Mouse (Mus musculus) CH12.LX (cell line): ENCODE results near the gene Defb13. TPM values are rescaled to one million over a fixed set of nuclear protein-coding genes. Genes with fewer than 3 reads are reported as not detected.

ENCODE experiments used
- DNase-seq: peaks from one replicate; pipeline ENCODE4 v3.0.0-alpha.2; 2013; ENCODE audit errors: extremely low read depth
- H3K27ac ChIP-seq: 2 replicates; pipeline ENCODE4 v1.5.1; 2012; ENCODE audit warnings: low read depth, mild to moderate bottlenecking, control low read depth, moderate library complexity; ENCODE audit not compliant: insufficient read depth
- H3K27me3 ChIP-seq: replicated peaks from 2 replicates; pipeline ENCODE3; 2012; ENCODE audit warnings: inconsistent platforms
- H3K36me3 ChIP-seq, 2 experiments: replicated peaks in 1 of 2; 2 replicates each; pipeline versions ENCODE3 to v1.6.1; 2012; ENCODE audit warnings: inconsistent platforms in 1 of 2, low read length in 1 of 2, mild to moderate bottlenecking in 1 of 2, mixed read lengths in 1 of 2, moderate library complexity in 1 of 2; ENCODE audit not compliant: control insufficient read depth in 1 of 2, insufficient read depth in 1 of 2
- H3K4me1 ChIP-seq, 2 experiments: 2 replicates each; pipeline ENCODE4 v1.6.1; 2012; ENCODE audit warnings: inconsistent platforms in 1 of 2, moderate library complexity in 1 of 2; ENCODE audit not compliant: insufficient read depth in 2 of 2, control insufficient read depth in 1 of 2
- H3K4me2 ChIP-seq: 2 replicates; pipeline ENCODE4 v1.6.1; 2012; ENCODE audit warnings: low read depth, mild to moderate bottlenecking, control low read depth; ENCODE audit not compliant: poor library complexity, insufficient read depth, severe bottlenecking
- H3K4me3 ChIP-seq, 3 experiments: fragments of 150-350 bp in 1 of 3; sonication (generic) in 1 of 3; replicated peaks in 1 of 3; 2 replicates each; pipeline versions ENCODE3 to v1.5.1; 2011 to 2012; ENCODE audit warnings: low read depth in 2 of 3, low read length in 2 of 3, mild to moderate bottlenecking in 2 of 3, moderate library complexity in 2 of 3, control low read depth in 1 of 3, improper control_type of control experiment in 1 of 3, inconsistent platforms in 1 of 3, mixed read lengths in 1 of 3; ENCODE audit not compliant: poor library complexity in 1 of 3
- H3K79me2 ChIP-seq: replicated peaks from 2 replicates; pipeline ENCODE4 v1.6.1; 2012; ENCODE audit warnings: mild to moderate bottlenecking, moderate library complexity; ENCODE audit not compliant: control insufficient read depth, poor library complexity, insufficient read depth, severe bottlenecking; ENCODE audit errors: extremely low read depth
- H3K9ac ChIP-seq: 2 replicates; pipeline ENCODE4 v1.6.1; 2012; ENCODE audit warnings: low read depth, mild to moderate bottlenecking, control low read depth, moderate library complexity; ENCODE audit not compliant: insufficient read depth
- H3K9me3 ChIP-seq: replicated peaks from 2 replicates; pipeline ENCODE3; 2012; ENCODE audit warnings: low read length, inconsistent platforms, mixed read lengths
- CHD2 ChIP-seq: IDR thresholded peaks from 2 replicates; pipeline ENCODE4 v1.6.1; 2011; ENCODE audit warnings: low read length, improper control_type of control experiment
- CTCF ChIP-seq, 2 experiments: IDR thresholded peaks in 1 of 2; conservative IDR thresholded peaks in 1 of 2; 2 replicates each; pipeline ENCODE4 v1.5.1; 2011 to 2012; ENCODE audit warnings: low read depth in 2 of 2, low read length in 2 of 2, improper control_type of control experiment in 1 of 2, inconsistent platforms in 1 of 2, mild to moderate bottlenecking in 1 of 2, moderate library complexity in 1 of 2
- E2F4 ChIP-seq: IDR thresholded peaks from 2 replicates; pipeline ENCODE4 v1.6.1; 2011; ENCODE audit warnings: low read depth, low read length, improper control_type of control experiment; ENCODE audit not compliant: insufficient replicate concordance
- ELF1 ChIP-seq: IDR thresholded peaks from 2 replicates; pipeline ENCODE4 v1.6.1; 2014; ENCODE audit warnings: low read depth, mild to moderate bottlenecking, inconsistent platforms, low read length, improper control_type of control experiment
- ETS1 ChIP-seq: conservative IDR thresholded peaks from 2 replicates; pipeline ENCODE4 v1.6.1; 2012; ENCODE audit warnings: low read depth, mild to moderate bottlenecking, inconsistent platforms, low read length, improper control_type of control experiment, moderate library complexity
- GABPA ChIP-seq: IDR thresholded peaks from 2 replicates; pipeline ENCODE4 v1.6.1; 2012; ENCODE audit warnings: low read depth, low read length, improper control_type of control experiment, inconsistent platforms; ENCODE audit not compliant: insufficient replicate concordance
- HCFC1 ChIP-seq: IDR thresholded peaks from 2 replicates; pipeline ENCODE4 v1.6.1; 2012; ENCODE audit warnings: low read depth, mild to moderate bottlenecking, inconsistent platforms, low read length, improper control_type of control experiment
- IRF4 ChIP-seq: IDR thresholded peaks from 2 replicates; pipeline ENCODE4 v1.6.1; 2014; ENCODE audit warnings: low read depth, mild to moderate bottlenecking, inconsistent platforms, low read length, improper control_type of control experiment
- JUN ChIP-seq: IDR thresholded peaks from 2 replicates; pipeline ENCODE4 v1.6.1; 2011; ENCODE audit warnings: low read depth, mild to moderate bottlenecking, low read length, improper control_type of control experiment, moderate library complexity; ENCODE audit not compliant: insufficient read depth
- JUND ChIP-seq: conservative IDR thresholded peaks from 2 replicates; pipeline ENCODE4 v1.6.1; 2011; ENCODE audit warnings: low read depth, low read length, improper control_type of control experiment
- MAX ChIP-seq: IDR thresholded peaks from 2 replicates; pipeline ENCODE4 v1.6.1; 2011; ENCODE audit warnings: low read length, improper control_type of control experiment
- MAZ ChIP-seq: IDR thresholded peaks from 2 replicates; pipeline ENCODE4 v1.6.1; 2012; ENCODE audit warnings: low read depth, mild to moderate bottlenecking, inconsistent platforms, low read length, improper control_type of control experiment, moderate library complexity
- MEF2A ChIP-seq: IDR thresholded peaks from 2 replicates; pipeline ENCODE4 v1.6.1; 2014; ENCODE audit warnings: low read depth, mild to moderate bottlenecking, inconsistent platforms, low read length, improper control_type of control experiment, borderline replicate concordance
- NELFE ChIP-seq: IDR thresholded peaks from 2 replicates; pipeline ENCODE4 v1.6.1; 2011; ENCODE audit warnings: low read depth, low read length, improper control_type of control experiment
- NRF1 ChIP-seq: IDR thresholded peaks from 2 replicates; pipeline ENCODE4 v1.6.1; 2014; ENCODE audit warnings: low read depth, mild to moderate bottlenecking, inconsistent platforms, low read length, improper control_type of control experiment, moderate library complexity
- PAX5 ChIP-seq: IDR thresholded peaks from 2 replicates; pipeline ENCODE4 v1.6.1; 2012; ENCODE audit warnings: low read length, inconsistent platforms, mixed read lengths
- RAD21 ChIP-seq: IDR thresholded peaks from 2 replicates; pipeline ENCODE4 v1.6.1; 2011; ENCODE audit warnings: low read depth, mild to moderate bottlenecking, low read length, improper control_type of control experiment, moderate library complexity
- SIN3A ChIP-seq: IDR thresholded peaks from 2 replicates; pipeline ENCODE4 v1.6.1; 2012; ENCODE audit warnings: low read length, improper control_type of control experiment, inconsistent platforms
- SMC3 ChIP-seq: IDR thresholded peaks from 2 replicates; pipeline ENCODE4 v1.6.1; 2011; ENCODE audit warnings: low read depth, low read length, improper control_type of control experiment
- USF2 ChIP-seq: conservative IDR thresholded peaks from 2 replicates; pipeline ENCODE4 v1.6.1; 2011; ENCODE audit warnings: low read depth, low read length, improper control_type of control experiment
- ZC3H11A ChIP-seq: IDR thresholded peaks from 2 replicates; pipeline ENCODE4 v1.6.1; 2012; ENCODE audit warnings: low read depth, mild to moderate bottlenecking, inconsistent platforms, low read length, improper control_type of control experiment
- ZNF384 ChIP-seq: IDR thresholded peaks from 2 replicates; pipeline ENCODE4 v1.6.1; 2012; ENCODE audit warnings: low read depth, low read length, improper control_type of control experiment, inconsistent platforms
- dilution Hi-C: fragments of 300-500 bp; cut with MboI; formaldehyde crosslinking; loops from 2 replicates; pipeline ENCODE4 v1.14.3; 2020; ENCODE audit warnings: low sequenced_read_pairs; ENCODE audit not compliant: extremely low pct_unique_long_range_greater_than_20kb, extremely low pct_ligation_motif_present
- in situ Hi-C: fragments of 300-500 bp; cut with MboI; formaldehyde crosslinking; loops from 3 replicates; pipeline ENCODE4 v1.14.3; 2019; ENCODE audit warnings: low sequenced_read_pairs, low pct_ligation_motif_present, low pct_unique_long_range_greater_than_20kb, mixed read lengths
- polyA plus RNA-seq: library from polyadenylated mRNA; unstranded; fragments of >175 nt; gene quantifications from 2 replicates; pipeline ENCODE4 v1.2.1, GENCODE M21; 2012; ENCODE audit warnings: low read depth; ENCODE audit not compliant: insufficient read length
- total RNA-seq, 2 experiments: library from RNA; depleted of rRNA; stranded (reverse); fragments of 300-350 nt in 1 of 2; fragments of >200 nt in 1 of 2; gene quantifications; 2 replicates each; pipeline ENCODE4 v1.2.3; 2012 to 2014

Defb13 gene
- total and polyA plus RNA-seq, 3 experiments, result not detected

GRCm38 (mm10) chr8:21992184-21992583 lies 45.6 kb downstream of the Defb13 start:
- H3K9me3 ChIP-seq, result no peaks in the 10 kb centered on the region
- H3K9ac ChIP-seq, result no peak overlapping the region
- H3K4me3 ChIP-seq, result no peak overlapping the region
- no peaks in the 10 kb centered on the region for H3K4me1 ChIP-seq
- TF ChIP-seq CHD2, result no peak
- no peak for TF ChIP-seq ELF1
- TF ChIP-seq SMC3, result peak; percentile 74
- TF ChIP-seq RAD21, result peak; percentile 87
- TF ChIP-seq MAZ, result no peak
- TF ChIP-seq JUND, result no peak
- TF ChIP-seq HCFC1, result no peak
- TF ChIP-seq JUN, result no peak
- TF ChIP-seq E2F4, result no peak
- no peak for TF ChIP-seq ZNF384
- no peak for TF ChIP-seq PAX5
- TF ChIP-seq USF2, result no peak
- TF ChIP-seq MAX, result no peak
- no peak for TF ChIP-seq NELFE
- peak; percentile 46 to 83 for TF ChIP-seq CTCF (conservative IDR thresholded peaks at IDR 0.05 in 1 of 2, IDR thresholded peaks at IDR 0.05 in 1 of 2; ENCODE audit: low read depth in 2 of 2, low read length in 2 of 2)
- TF ChIP-seq MEF2A, result no peak
- TF ChIP-seq NRF1, result no peak
- no peak for TF ChIP-seq ETS1
- no peak for TF ChIP-seq ZC3H11A
- TF ChIP-seq IRF4, result no peak
- peaks cover 10% of the 10 kb centered on the region for H3K27me3 ChIP-seq
- H3K27ac ChIP-seq, result no peak overlapping the region
- no peak overlapping the region for H3K4me2 ChIP-seq
- dilution Hi-C loops (no loop called here), in situ Hi-C loops (no loop called here)
- DNase-seq, result peak; percentile 43
- H3K79me2 ChIP-seq, result no peaks in the 10 kb centered on the region
- peaks cover 5 to 12% of the 10 kb centered on the region in 2 experiments for H3K36me3 ChIP-seq

GRCm38 (mm10) chr8:21995181-21995580 lies 48.6 kb downstream of the Defb13 start:
- H3K79me2 ChIP-seq, result no peaks in the 10 kb centered on the region
- no peak overlapping the region for H3K9ac ChIP-seq
- H3K4me1 ChIP-seq, result no peaks in the 10 kb centered on the region
- H3K27me3 ChIP-seq, result peaks cover 13% of the 10 kb centered on the region
- H3K27ac ChIP-seq, result no peak overlapping the region
- H3K4me3 ChIP-seq, result no peak overlapping the region
- DNase-seq, result no peak
- H3K4me2 ChIP-seq, result no peak overlapping the region
- in situ Hi-C loops, result no loop called here
- TF ChIP-seq RAD21 (no peak), PAX5 (no peak), CHD2 (no peak), SIN3A (no peak), JUN (no peak), GABPA (no peak)
- peaks cover 14 to 27% of the 10 kb centered on the region in 2 experiments for H3K36me3 ChIP-seq
- dilution Hi-C loops, result no loop called here
- H3K9me3 ChIP-seq, result no peaks in the 10 kb centered on the region

Other genes with a start within 250 kb of the Defb13 start
- gene AY761184, start 243.1 kb upstream of the Defb13 start, total RNA-seq (2012; rRNA removed), result not detected in 2 replicates
- gene AY761184, start 243.1 kb upstream of the Defb13 start, total RNA-seq (2014; rRNA removed), result not detected in 2 replicates
- not detected in 2 replicates for gene AY761184, start 243.1 kb upstream of the Defb13 start, polyA plus RNA-seq
- gene Defa24, start 212.3 kb upstream of the Defb13 start, total RNA-seq (2012; rRNA removed), result not detected in 2 replicates
- not detected in 2 replicates for gene Defa24, start 212.3 kb upstream of the Defb13 start, total RNA-seq (2014; rRNA removed)
- gene Defa24, start 212.3 kb upstream of the Defb13 start, polyA plus RNA-seq, result not detected in 2 replicates
- gene Defb50, start 123.2 kb upstream of the Defb13 start, total RNA-seq (2012; rRNA removed), result not detected in 2 replicates
- not detected in 2 replicates for gene Defb50, start 123.2 kb upstream of the Defb13 start, total RNA-seq (2014; rRNA removed)
- not detected in 2 replicates for gene Defb50, start 123.2 kb upstream of the Defb13 start, polyA plus RNA-seq
- not detected in 2 replicates for gene Defb2, start 106.8 kb upstream of the Defb13 start, total RNA-seq (2012; rRNA removed)
- not detected in 2 replicates for gene Defb2, start 106.8 kb upstream of the Defb13 start, total RNA-seq (2014; rRNA removed)
- gene Defb2, start 106.8 kb upstream of the Defb13 start, polyA plus RNA-seq, result not detected in 2 replicates
- not detected in 2 replicates for gene Defb10, start 87.9 kb upstream of the Defb13 start, total RNA-seq (2012; rRNA removed)
- gene Defb10, start 87.9 kb upstream of the Defb13 start, total RNA-seq (2014; rRNA removed), result not detected in 2 replicates
- gene Defb10, start 87.9 kb upstream of the Defb13 start, polyA plus RNA-seq, result not detected in 2 replicates
- not detected in 2 replicates for gene Defb9, start 61.3 kb upstream of the Defb13 start, total RNA-seq (2012; rRNA removed)
- not detected in 2 replicates for gene Defb9, start 61.3 kb upstream of the Defb13 start, total RNA-seq (2014; rRNA removed)
- not detected in 2 replicates for gene Defb9, start 61.3 kb upstream of the Defb13 start, polyA plus RNA-seq
- not detected in 2 replicates for gene Defb11, start 40.4 kb upstream of the Defb13 start, total RNA-seq (2012; rRNA removed)
- gene Defb11, start 40.4 kb upstream of the Defb13 start, total RNA-seq (2014; rRNA removed), result not detected in 2 replicates
- not detected in 2 replicates for gene Defb11, start 40.4 kb upstream of the Defb13 start, polyA plus RNA-seq
- not detected in 2 replicates for gene Defb15, start 14.1 kb upstream of the Defb13 start, total RNA-seq (2012; rRNA removed)
- gene Defb15, start 14.1 kb upstream of the Defb13 start, total RNA-seq (2014; rRNA removed), result not detected in 2 replicates
- gene Defb15, start 14.1 kb upstream of the Defb13 start, polyA plus RNA-seq, result not detected in 2 replicates
- gene Defb35, start 8.4 kb upstream of the Defb13 start, total RNA-seq (2012; rRNA removed), result not detected in 2 replicates
- gene Defb35, start 8.4 kb upstream of the Defb13 start, total RNA-seq (2014; rRNA removed), result not detected in 2 replicates
- gene Defb35, start 8.4 kb upstream of the Defb13 start, polyA plus RNA-seq, result not detected in 2 replicates
- not detected in 2 replicates for gene Fam90a1a, start 12.0 kb downstream of the Defb13 start, total RNA-seq (2012; rRNA removed)
- gene Fam90a1a, start 12.0 kb downstream of the Defb13 start, total RNA-seq (2014; rRNA removed), result not detected in 2 replicates
- gene Fam90a1a, start 12.0 kb downstream of the Defb13 start, polyA plus RNA-seq, result not detected in 2 replicates
- not detected in 2 replicates for gene Ccdc70, start 23.0 kb downstream of the Defb13 start, total RNA-seq (2012; rRNA removed)
- gene Ccdc70, start 23.0 kb downstream of the Defb13 start, total RNA-seq (2014; rRNA removed), result not detected in 2 replicates
- gene Ccdc70, start 23.0 kb downstream of the Defb13 start, polyA plus RNA-seq, result not detected in 2 replicates
- 2.9 and 3.1 TPM in 2 replicates for gene Atp7b, start 113.5 kb downstream of the Defb13 start, total RNA-seq (2012; rRNA removed)
- 0.47 and 0.51 TPM in 2 replicates for gene Atp7b, start 113.5 kb downstream of the Defb13 start, total RNA-seq (2014; rRNA removed)
- gene Atp7b, start 113.5 kb downstream of the Defb13 start, polyA plus RNA-seq, result 1.2 and 1.5 TPM in 2 replicates
- gene Alg11, start 114.0 kb downstream of the Defb13 start, total RNA-seq (2012; rRNA removed), result 13.7 and 14.3 TPM in 2 replicates
- 14.3 and 16.1 TPM in 2 replicates for gene Alg11, start 114.0 kb downstream of the Defb13 start, total RNA-seq (2014; rRNA removed)
- gene Alg11, start 114.0 kb downstream of the Defb13 start, polyA plus RNA-seq, result 10.9 and 11.9 TPM in 2 replicates
- gene Nek5, start 178.3 kb downstream of the Defb13 start, total RNA-seq (2012; rRNA removed), result not detected in 2 replicates
- not detected in 2 replicates for gene Nek5, start 178.3 kb downstream of the Defb13 start, total RNA-seq (2014; rRNA removed)
- gene Nek5, start 178.3 kb downstream of the Defb13 start, polyA plus RNA-seq, result not detected in 2 replicates
- 4.0 and 4.7 TPM in 2 replicates for gene Nek3, start 219.7 kb downstream of the Defb13 start, total RNA-seq (2012; rRNA removed)
- 4.1 and 4.4 TPM in 2 replicates for gene Nek3, start 219.7 kb downstream of the Defb13 start, total RNA-seq (2014; rRNA removed)
- 3.3 and 3.4 TPM in 2 replicates for gene Nek3, start 219.7 kb downstream of the Defb13 start, polyA plus RNA-seq
- gene Ckap2, start 239.1 kb downstream of the Defb13 start, total RNA-seq (2012; rRNA removed), result 19.5 and 24.7 TPM in 2 replicates
- 48.8 and 53.2 TPM in 2 replicates for gene Ckap2, start 239.1 kb downstream of the Defb13 start, total RNA-seq (2014; rRNA removed)
- gene Ckap2, start 239.1 kb downstream of the Defb13 start, polyA plus RNA-seq, result 31.3 and 36.4 TPM in 2 replicates
- 17.8 and 21.2 TPM in 2 replicates for gene Vps36, start 246.0 kb downstream of the Defb13 start, total RNA-seq (2012; rRNA removed)
- 24.7 and 25.9 TPM in 2 replicates for gene Vps36, start 246.0 kb downstream of the Defb13 start, total RNA-seq (2014; rRNA removed)
- 43.1 and 46.5 TPM in 2 replicates for gene Vps36, start 246.0 kb downstream of the Defb13 start, polyA plus RNA-seq